Comparison of ENCODE assay signal across 18 mouse cellular contexts in genomic region chr8:91347146-91347545, GRCm38 (mm10). TPM values are rescaled to one million over a fixed set of nuclear protein-coding genes. Genes with fewer than 3 reads are reported as not detected.
DNase-seq lines count a peak whose midpoint lies in the region; ATAC-seq and TF ChIP-seq lines count a peak whose summit lies in the region.
"Had no signal": no experiment of that assay in that cellular context is flagged by ENCODE, and none has a peak within 500 bp of the region (broad histone marks: within the 10 kb centered on the region; RNA-seq: fewer than 3 reads in every experiment).

No protein-coding gene starts in this region.

- intact Hi-C loops in heart, postnatal 14 days (cut with DNase I): no loop called here

- TF ChIP-seq CTCF in forebrain, postnatal 0 days (IDR thresholded peaks at IDR 0.05; ENCODE audit: low read depth): 0 out of 2 replicates have a peak, but pooled peaks have one; percentile 11

- no peak overlapping the region for H3K9ac ChIP-seq in forebrain, postnatal 0 days
- H3K9ac ChIP-seq in forebrain, embryonic 13.5 days: no peak overlapping the region
- H3K9ac ChIP-seq in heart, embryonic 12.5 days: no peak overlapping the region
- no peak overlapping the region for H3K9ac ChIP-seq in midbrain, embryonic 13.5 days (replicated peaks)
- H3K9ac ChIP-seq: midbrain, embryonic 12.5 days had no signal

- no peaks in the 10 kb centered on the region; the same call in 1 of the 2 replicates for H3K36me3 ChIP-seq in forebrain, postnatal 0 days (ENCODE audit: insufficient read depth)
- H3K36me3 ChIP-seq in forebrain, embryonic 13.5 days (ENCODE audit: poor library complexity, severe bottlenecking): no peaks in the 10 kb centered on the region
- peaks cover 4% of the 10 kb centered on the region; the same call in 1 of the 2 replicates for H3K36me3 ChIP-seq in heart, embryonic 12.5 days
- peaks cover 3% of the 10 kb centered on the region; the same call in 1 of the 2 replicates for H3K36me3 ChIP-seq in midbrain, embryonic 13.5 days
- H3K36me3 ChIP-seq in midbrain, embryonic 10.5 days: peaks cover 10% of the 10 kb centered on the region
- peaks cover 18% of the 10 kb centered on the region for H3K36me3 ChIP-seq in embryonic facial prominence, embryonic 10.5 days (replicated peaks)
- H3K36me3 ChIP-seq: midbrain, embryonic 12.5 days had no signal

- 89% methylated on average over 10 of the region's 10 CpGs for WGBS in forebrain, postnatal 0 days
- 91% methylated on average over 10 of the region's 10 CpGs for WGBS in forebrain, embryonic 13.5 days
- WGBS in heart, embryonic 12.5 days: 47% methylated on average over 10 of the region's 10 CpGs
- 89% methylated on average over 10 of the region's 10 CpGs for WGBS in midbrain, embryonic 13.5 days
- WGBS in midbrain, embryonic 10.5 days: 90% methylated on average over 10 of the region's 10 CpGs
- 89% methylated on average over 10 of the region's 10 CpGs for WGBS in embryonic facial prominence, embryonic 10.5 days

- no peaks in the 10 kb centered on the region for H3K4me1 ChIP-seq in forebrain, postnatal 0 days (ENCODE audit: insufficient read depth)
- 0 out of 2 replicates have a peak, but pooled peaks cover 6% of the 10 kb centered on the region for H3K4me1 ChIP-seq in forebrain, embryonic 13.5 days
- H3K4me1 ChIP-seq in heart, embryonic 12.5 days (replicated peaks): peaks cover 57% of the 10 kb centered on the region
- peaks cover 15% of the 10 kb centered on the region; the same call in 1 of the 2 replicates for H3K4me1 ChIP-seq in midbrain, embryonic 13.5 days (replicated peaks)
- peaks cover 26% of the 10 kb centered on the region for H3K4me1 ChIP-seq in midbrain, embryonic 10.5 days
- peaks cover 26% of the 10 kb centered on the region for H3K4me1 ChIP-seq in embryonic facial prominence, embryonic 10.5 days

- no peaks in the 10 kb centered on the region for H3K27me3 ChIP-seq in forebrain, postnatal 0 days (ENCODE audit: insufficient read depth, low read length)
- no peaks in the 10 kb centered on the region for H3K27me3 ChIP-seq in forebrain, embryonic 13.5 days
- H3K27me3 ChIP-seq in heart, embryonic 12.5 days (replicated peaks): no peaks in the 10 kb centered on the region
- no peaks in the 10 kb centered on the region for H3K27me3 ChIP-seq in midbrain, embryonic 13.5 days
- no peaks in the 10 kb centered on the region for H3K27me3 ChIP-seq in midbrain, embryonic 10.5 days (ENCODE audit: low read depth, poor library complexity, severe bottlenecking)
- H3K27me3 ChIP-seq in embryonic facial prominence, embryonic 10.5 days (replicated peaks; ENCODE audit: low read depth, poor library complexity, severe bottlenecking): no peaks in the 10 kb centered on the region
- H3K27me3 ChIP-seq: midbrain, embryonic 12.5 days had no signal

- no peak overlapping the region for H3K4me2 ChIP-seq in forebrain, postnatal 0 days (ENCODE audit: low read depth)
- no peak overlapping the region for H3K4me2 ChIP-seq in forebrain, embryonic 13.5 days
- H3K4me2 ChIP-seq in heart, embryonic 12.5 days: peak overlapping the region; percentile 50
- H3K4me2 ChIP-seq in midbrain, embryonic 13.5 days (replicated peaks): no peak overlapping the region
- H3K4me2 ChIP-seq: midbrain, embryonic 12.5 days had no signal

- no peak for DNase-seq in forebrain, postnatal 0 days
- no peak for DNase-seq in heart, postnatal 14 days
- no peak for DNase-seq in midbrain, embryonic 10.5 days (ENCODE audit: low spot score)
- no peak for DNase-seq in embryonic facial prominence, embryonic 10.5 days (ENCODE audit: low spot score)
- DNase-seq: cerebellum, postnatal 36 days; gastrocnemius, postnatal 25 days; kidney, adult 2 months; kidney, postnatal 14 days; left cerebral cortex, postnatal 4 days; liver had no signal

- H3K9me3 ChIP-seq in forebrain, postnatal 0 days (ENCODE audit: low read length): no peaks in the 10 kb centered on the region
- H3K9me3 ChIP-seq in forebrain, embryonic 13.5 days (replicated peaks): no peaks in the 10 kb centered on the region
- no peaks in the 10 kb centered on the region for H3K9me3 ChIP-seq in heart, embryonic 12.5 days (replicated peaks)
- H3K9me3 ChIP-seq in midbrain, embryonic 13.5 days: no peaks in the 10 kb centered on the region
- no peaks in the 10 kb centered on the region for H3K9me3 ChIP-seq in midbrain, embryonic 10.5 days (replicated peaks)
- no peaks in the 10 kb centered on the region for H3K9me3 ChIP-seq in embryonic facial prominence, embryonic 10.5 days
- H3K9me3 ChIP-seq: forebrain, embryonic 10.5 days; midbrain, embryonic 12.5 days had no signal

- ATAC-seq in forebrain, postnatal 0 days: no peak
- ATAC-seq in forebrain, embryonic 13.5 days: no peak
- no peak for ATAC-seq in heart, embryonic 12.5 days (ENCODE audit: insufficient number of reproducible peaks, low FRiP score)
- no peak for ATAC-seq in midbrain, embryonic 13.5 days
- 0 out of 2 replicates have a peak, but pooled peaks have one; percentile 17 for ATAC-seq in megakaryocyte-erythroid progenitor cell, adult 5-6 weeks (replicated peaks; ENCODE audit: low FRiP score, low TSS enrichment, poor library complexity, severe bottlenecking)
- ATAC-seq: inflammation-experienced regulatory T-cells, adult 6 months had no signal

- H3K27ac ChIP-seq in forebrain, postnatal 0 days (ENCODE audit: low read depth, low read length): no peak overlapping the region
- H3K27ac ChIP-seq in forebrain, embryonic 13.5 days: no peak overlapping the region
- no peak overlapping the region for H3K27ac ChIP-seq in heart, embryonic 12.5 days (ENCODE audit: poor library complexity, severe bottlenecking)
- peak overlapping the region; percentile 35; the same call in 1 of the 2 replicates for H3K27ac ChIP-seq in midbrain, embryonic 13.5 days
- H3K27ac ChIP-seq in midbrain, embryonic 10.5 days (replicated peaks): no peak overlapping the region
- no peak overlapping the region for H3K27ac ChIP-seq in embryonic facial prominence, embryonic 10.5 days (replicated peaks)
- H3K27ac ChIP-seq: forebrain, embryonic 10.5 days; left cerebral cortex, adult 2 months; midbrain, embryonic 12.5 days had no signal

- H3K4me3 ChIP-seq in forebrain, postnatal 0 days (ENCODE audit: low read depth, low read length): no peak overlapping the region
- no peak overlapping the region for H3K4me3 ChIP-seq in forebrain, embryonic 13.5 days
- no peak overlapping the region for H3K4me3 ChIP-seq in heart, embryonic 12.5 days
- H3K4me3 ChIP-seq in midbrain, embryonic 13.5 days (replicated peaks): no peak overlapping the region
- no peak overlapping the region for H3K4me3 ChIP-seq in midbrain, embryonic 10.5 days
- H3K4me3 ChIP-seq in embryonic facial prominence, embryonic 10.5 days: no peak overlapping the region
- H3K4me3 ChIP-seq: forebrain, embryonic 10.5 days; left cerebral cortex, adult 2 months; midbrain, embryonic 12.5 days had no signal

RNA-seq across cellular contexts. Expression of gene Fto, which starts 33.8 kb away (rescaled TPM):
- total RNA-seq in forebrain, postnatal 0 days (2014; rRNA removed): 58.6 and 86.8 TPM in 2 replicates
- polyA plus RNA-seq in forebrain, postnatal 0 days (2015; fragmentation: Nextera tagmentation; extraction: Ambion mirVana): 103 and 122 TPM in 2 replicates
- polyA plus RNA-seq in forebrain, embryonic 13.5 days (2015; fragmentation: Nextera tagmentation; extraction: Ambion mirVana): 90.1 and 104 TPM in 2 replicates
- polyA plus RNA-seq in heart, embryonic 12.5 days (2016; fragmentation: Nextera tagmentation; extraction: Ambion mirVana): 76.6 and 76.7 TPM in 2 replicates
- total RNA-seq in heart, postnatal 14 days (2021): 10 to 100 TPM; 68.6 to 70.4 TPM
- polyA plus RNA-seq in midbrain, embryonic 13.5 days (2015; fragmentation: Nextera tagmentation; extraction: Ambion mirVana): 128 and 131 TPM in 2 replicates
- 91.3 and 105 TPM in 2 replicates for polyA plus RNA-seq in midbrain, embryonic 10.5 days (2016; fragmentation: Nextera tagmentation; extraction: Ambion mirVana)
- 52.5 and 53.8 TPM in 2 replicates for total RNA-seq in megakaryocyte-erythroid progenitor cell, adult 5-6 weeks (2014; fragmentation: Nextera tagmentation)
- total RNA-seq in megakaryocyte-erythroid progenitor cell, adult 5-6 weeks (2017): 22.2 and 24.6 TPM in 2 replicates
- 95.3 and 98.3 TPM in 2 replicates for polyA plus RNA-seq in embryonic facial prominence, embryonic 10.5 days (2016; fragmentation: Nextera tagmentation; extraction: Ambion mirVana)

RNA-seq across cellular contexts. Expression of gene Rpgrip1l, which starts 34.1 kb away (rescaled TPM):
- 9.1 and 9.6 TPM in 2 replicates for total RNA-seq in forebrain, postnatal 0 days (2014; rRNA removed)
- 9.1 and 9.6 TPM in 2 replicates for polyA plus RNA-seq in forebrain, postnatal 0 days (2015; fragmentation: Nextera tagmentation; extraction: Ambion mirVana)
- polyA plus RNA-seq in forebrain, embryonic 13.5 days (2015; fragmentation: Nextera tagmentation; extraction: Ambion mirVana): 11.4 and 15.7 TPM in 2 replicates
- 8.2 and 9.1 TPM in 2 replicates for polyA plus RNA-seq in heart, embryonic 12.5 days (2016; fragmentation: Nextera tagmentation; extraction: Ambion mirVana)
- 1 to 10 TPM; 3.2 to 3.6 TPM for total RNA-seq in heart, postnatal 14 days (2021)
- 14.0 TPM in 2 replicates for polyA plus RNA-seq in midbrain, embryonic 13.5 days (2015; fragmentation: Nextera tagmentation; extraction: Ambion mirVana)
- polyA plus RNA-seq in midbrain, embryonic 10.5 days (2016; fragmentation: Nextera tagmentation; extraction: Ambion mirVana): 9.8 and 10.4 TPM in 2 replicates
- total RNA-seq in megakaryocyte-erythroid progenitor cell, adult 5-6 weeks (2014; fragmentation: Nextera tagmentation): 5.1 and 5.5 TPM in 2 replicates
- 8.6 and 9.1 TPM in 2 replicates for total RNA-seq in megakaryocyte-erythroid progenitor cell, adult 5-6 weeks (2017)
- polyA plus RNA-seq in embryonic facial prominence, embryonic 10.5 days (2016; fragmentation: Nextera tagmentation; extraction: Ambion mirVana): 11.1 and 11.3 TPM in 2 replicates
